Mouse (Mus musculus): Measurements from ENCODE around the gene Tspan33.
"Not testable (repeated sequence)": the region's sequence is repeated elsewhere in the genome, so short reads cannot be mapped to it uniquely, and the experiment has no call there.

Tspan33 gene

GRCm38 (mm10) chr6:29693953-29694352, at the start of gene Tspan33:
Tspan33 (plus strand) TSS chr6:29694222.
- peak; percentile 93 for DNase-seq

GRCm38 (mm10) chr6:29649494-29650169, 44.4 kb upstream of the Tspan33 start:
- peak; percentile 85 for DNase-seq

- DNase-seq, result no peak
Observed at GRCm38 (mm10) chr6:29650170-29650549, 43.9 kb upstream of the Tspan33 start.

- no peak for DNase-seq
Observed at GRCm38 (mm10) chr6:29653271-29653670, 40.8 kb upstream of the Tspan33 start.

- no peak for DNase-seq
Observed at GRCm38 (mm10) chr6:29658626-29659475, 35.2 kb upstream of the Tspan33 start.

GRCm38 (mm10) chr6:29659964-29660363, 34.1 kb upstream of the Tspan33 start:
- DNase-seq, result no peak

- no peak for DNase-seq
Observed at GRCm38 (mm10) chr6:29660662-29661307, 33.2 kb upstream of the Tspan33 start.

- DNase-seq, result no peak
Observed at GRCm38 (mm10) chr6:29667266-29667665, 26.8 kb upstream of the Tspan33 start.

GRCm38 (mm10) chr6:29671741-29672140, 22.3 kb upstream of the Tspan33 start:
- DNase-seq, result no peak

- DNase-seq, result no peak
Observed at GRCm38 (mm10) chr6:29672563-29673411, 21.2 kb upstream of the Tspan33 start.

GRCm38 (mm10) chr6:29673739-29674138, 20.3 kb upstream of the Tspan33 start:
- no peak for DNase-seq

- DNase-seq, result not testable (repeated sequence)
Observed at GRCm38 (mm10) chr6:29679947-29680550, 14.0 kb upstream of the Tspan33 start.

GRCm38 (mm10) chr6:29681853-29682252, 12.2 kb upstream of the Tspan33 start:
- no peak for DNase-seq

- DNase-seq, result no peak
Observed at GRCm38 (mm10) chr6:29684686-29685085, 9.3 kb upstream of the Tspan33 start.

GRCm38 (mm10) chr6:29685952-29686351, 8.1 kb upstream of the Tspan33 start:
- DNase-seq, result no peak

- no peak for DNase-seq
Observed at GRCm38 (mm10) chr6:29689458-29689857, 4.6 kb upstream of the Tspan33 start.

GRCm38 (mm10) chr6:29694375-29695289, 610 bp downstream of the Tspan33 start:
- no peak for DNase-seq

GRCm38 (mm10) chr6:29695290-29695674, 1.3 kb downstream of the Tspan33 start:
- peak; percentile 34 for DNase-seq

- no peak for DNase-seq
Observed at GRCm38 (mm10) chr6:29695975-29696374, 2.0 kb downstream of the Tspan33 start.

GRCm38 (mm10) chr6:29697139-29697538, 3.1 kb downstream of the Tspan33 start:
- DNase-seq, result no peak

- DNase-seq, result no peak
Observed at GRCm38 (mm10) chr6:29697548-29697947, 3.5 kb downstream of the Tspan33 start.
